Mouse (Mus musculus) small intestine, adult 2 months (tissue): Measurements from ENCODE around the gene Mark4.

Source experiments
- CTCF ChIP-seq: fragments of 200-500 bp; IDR thresholded peaks from 2 replicates; pipeline ENCODE4 v1.5.1; 2012; ENCODE audit warnings: low read depth, mild to moderate bottlenecking, control low read depth, inconsistent platforms, low read length, moderate library complexity, mixed read lengths; ENCODE audit not compliant: insufficient replicate concordance, insufficient read length; ENCODE audit errors: extremely low read depth
- POLR2A ChIP-seq: fragments of 200-500 bp; IDR thresholded peaks from 2 replicates; pipeline ENCODE4 v1.6.1; 2012; ENCODE audit warnings: low read depth, mild to moderate bottlenecking, control low read depth, inconsistent platforms, low read length, moderate library complexity

GRCm38 (mm10) chr7:19494751-19495474 is 36.3 kb upstream of the Mark4 start:
- no peak for TF ChIP-seq CTCF
- no peak for TF ChIP-seq POLR2A
